Mouse (Mus musculus) myocyte (in vitro differentiated cells): ENCODE measurements around the gene Col10a1.

Experiments used
- CEBPB ChIP-seq: IDR thresholded peaks from 2 replicates; pipeline ENCODE4 v1.6.1; 2011; ENCODE audit warnings: mild to moderate bottlenecking, moderate library complexity; ENCODE audit not compliant: poor library complexity, insufficient read depth, severe bottlenecking
- E2F4 ChIP-seq: IDR thresholded peaks from one replicate; pipeline ENCODE4 v1.6.1; 2011; ENCODE audit warnings: mild to moderate bottlenecking, control low read depth, moderate library complexity; ENCODE audit not compliant: insufficient read depth
- MAX ChIP-seq: IDR thresholded peaks from one replicate; pipeline ENCODE4 v1.6.1; 2011; ENCODE audit warnings: low read depth, mild to moderate bottlenecking, control low read depth
- MYOD1 ChIP-seq, 3 experiments: IDR thresholded peaks; one replicate each; pipeline ENCODE4 v1.6.1; 2011; ENCODE audit warnings: control low read depth in 2 of 3, low read depth in 2 of 3, mild to moderate bottlenecking in 2 of 3, moderate library complexity in 1 of 3; ENCODE audit not compliant: insufficient read length in 2 of 3, control insufficient read depth in 1 of 3
- POLR2A ChIP-seq: IDR thresholded peaks from one replicate; pipeline ENCODE4 v1.6.1; 2011; ENCODE audit warnings: low read depth, mild to moderate bottlenecking, control low read depth, moderate library complexity; ENCODE audit not compliant: insufficient read length
- POLR2AphosphoS2 ChIP-seq: IDR thresholded peaks from one replicate; pipeline ENCODE4 v1.6.1; 2011; ENCODE audit warnings: low read depth, control low read depth; ENCODE audit not compliant: insufficient read length
- SRF ChIP-seq: IDR thresholded peaks from one replicate; pipeline ENCODE4 v1.6.1; 2011; ENCODE audit warnings: low read depth; ENCODE audit not compliant: control insufficient read depth, insufficient read length
- TCF3 ChIP-seq: IDR thresholded peaks from one replicate; pipeline ENCODE4 v1.6.1; 2011; ENCODE audit warnings: low read depth, control low read depth; ENCODE audit not compliant: insufficient read length
- USF1 ChIP-seq: IDR thresholded peaks from one replicate; pipeline ENCODE4 v1.6.1; 2011; ENCODE audit warnings: low read depth, mild to moderate bottlenecking, control low read depth, moderate library complexity

- TF ChIP-seq MAX (no peak), POLR2A (no peak), USF1 (no peak), MYOD1 (IDR thresholded peaks at IDR 0.05; ENCODE audit: control insufficient read depth in 1 of 3, insufficient read length in 2 of 3, low read depth in 2 of 3) (no peak), POLR2AphosphoS2 (no peak), TCF3 (no peak), E2F4 (no peak), SRF (no peak), CEBPB (no peak)
Observed at GRCm38 (mm10) chr10:34389681-34390080, at the start of gene Col10a1.
